Mouse (Mus musculus) cerebellum, adult 2 months (tissue): Measurements from ENCODE around the gene Mocs3. TPM values are rescaled to one million over a fixed set of nuclear protein-coding genes. Genes with fewer than 3 reads are reported as not detected.
A peak's percentile ranks its signal among the peaks of the same experiment; 100 is the strongest.

Experiments used
- DNase-seq, 2 experiments: peaks; one replicate each; pipeline ENCODE4 v3.0.0; 2021
- H3K27ac ChIP-seq: fragments of 200-500 bp; 2 replicates; pipeline ENCODE4 v1.5.1; 2012; ENCODE audit warnings: low read length, control low read depth, inconsistent platforms; ENCODE audit not compliant: insufficient read depth
- H3K27me3 ChIP-seq: fragments of 200-500 bp; 2 replicates; pipeline ENCODE4 v1.6.1; 2012; ENCODE audit warnings: inconsistent platforms, mild to moderate bottlenecking, low read length, moderate library complexity; ENCODE audit not compliant: control insufficient read depth, insufficient read depth
- H3K4me1 ChIP-seq: fragments of 200-500 bp; 2 replicates; pipeline ENCODE4 v1.6.1; 2011; ENCODE audit warnings: low read length; ENCODE audit not compliant: control insufficient read depth, insufficient read depth
- H3K4me3 ChIP-seq: fragments of 200-500 bp; replicated peaks from 2 replicates; pipeline ENCODE3; 2011; ENCODE audit warnings: mild to moderate bottlenecking, low read depth, low read length, control low read depth; ENCODE audit not compliant: insufficient read depth
- CTCF ChIP-seq: fragments of 200-500 bp; IDR thresholded peaks from 2 replicates; pipeline ENCODE4 v1.5.1; 2011; ENCODE audit warnings: low read depth, mild to moderate bottlenecking, control low read depth, low read length, moderate library complexity, borderline replicate concordance; ENCODE audit not compliant: insufficient read depth
- POLR2A ChIP-seq: fragments of 200-500 bp; IDR thresholded peaks from 2 replicates; pipeline ENCODE4 v1.6.1; 2011; ENCODE audit warnings: low read length, control low read depth, borderline replicate concordance; ENCODE audit not compliant: insufficient read depth
- WGBS: fragments of 180-500 bp; shearing (Covaris S2); methylation state at CpG from one replicate; pipeline ENCODE4 v1.1.7; 2018; 5-methylcytosine and 5-hydroxymethylcytosine counted together
- polyA plus RNA-seq: library from polyadenylated mRNA; depleted of rRNA; stranded (reverse); fragments of >200 nt; gene quantifications from 2 replicates; pipeline ENCODE4 v1.2.3, GENCODE M21; 2012; rRNA removed

Gene Mocs3
- polyA plus RNA-seq, 1 experiment, result 13.4 TPM

DNA sequence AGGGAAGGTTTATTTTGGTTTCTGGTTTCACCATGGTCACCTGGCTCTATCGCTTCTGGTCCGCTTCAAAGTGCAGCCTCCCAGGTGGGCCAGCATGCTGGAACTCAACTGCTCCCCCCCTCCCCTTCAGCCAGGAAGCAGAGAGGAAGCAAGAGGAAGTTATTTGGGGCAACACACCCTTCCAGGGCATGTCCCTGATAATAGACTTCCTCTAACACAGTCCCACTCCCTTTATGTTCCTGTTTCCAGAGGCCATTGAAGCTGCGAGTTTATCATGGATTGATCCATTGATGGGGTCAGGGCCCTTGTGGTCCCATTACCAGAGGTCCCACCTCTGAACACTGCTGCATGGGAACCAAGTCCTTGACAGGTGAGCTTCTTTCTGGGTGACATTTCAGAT, 29.7 kb downstream of the Mocs3 start:
- WGBS, result 92% methylated on average over 3 of the region's 3 CpGs
- DNase-seq, result no peak
- Histone ChIP-seq H3K4me3 (no peak overlapping the region), H3K4me1 (no peaks in the 10 kb centered on the region), H3K27ac (no peak overlapping the region), H3K27me3 (no peaks in the 10 kb centered on the region)
- no peak for TF ChIP-seq CTCF
- no peak for TF ChIP-seq POLR2A

DNA sequence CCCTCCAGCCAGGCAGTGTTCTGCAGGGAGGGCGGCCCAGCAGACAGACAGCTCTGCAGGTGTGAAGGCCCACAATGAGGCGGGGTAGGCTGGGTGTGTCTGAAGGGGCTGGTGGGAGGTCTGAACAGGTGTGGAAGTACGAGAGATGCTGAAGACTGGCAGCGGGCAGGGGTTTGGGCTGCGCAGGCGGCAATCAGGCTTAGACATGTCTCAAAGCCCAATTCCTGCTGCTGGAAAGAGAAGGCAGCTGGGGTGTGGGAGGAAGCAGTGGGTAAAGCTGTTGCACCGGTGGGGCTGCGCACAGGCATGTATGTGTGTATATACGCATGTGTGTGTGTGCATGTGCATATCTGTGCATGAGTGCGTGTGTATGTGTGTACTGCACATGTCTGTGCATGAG, 30.5 kb downstream of the Mocs3 start:
- no peaks in the 10 kb centered on the region for H3K4me1 ChIP-seq
- DNase-seq, result no peak
- no peaks in the 10 kb centered on the region for H3K27me3 ChIP-seq
- TF ChIP-seq POLR2A, result no peak
- TF ChIP-seq CTCF, result no peak
- H3K27ac ChIP-seq, result no peak overlapping the region
- 93% methylated on average over 10 of the region's 10 CpGs for WGBS
- no peak overlapping the region for H3K4me3 ChIP-seq

DNA sequence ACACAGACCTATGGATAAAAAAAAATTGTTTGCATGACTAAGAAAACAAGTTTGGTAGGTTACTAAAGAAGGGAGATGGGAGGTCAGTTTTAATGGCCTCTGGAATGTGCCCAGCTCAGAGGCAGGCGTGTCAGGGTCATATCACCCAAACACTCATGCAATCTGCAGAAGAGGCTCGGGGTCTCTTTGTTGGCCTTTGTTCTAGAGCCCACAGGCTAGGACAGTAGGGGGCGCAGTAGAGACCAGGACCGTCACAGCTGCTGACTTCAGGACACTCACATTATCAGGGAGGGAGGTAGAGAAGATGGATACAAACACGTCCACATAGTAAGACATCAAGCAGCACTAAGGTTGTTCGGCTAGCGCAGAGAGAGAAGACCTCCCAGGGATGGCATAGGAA, 37.6 kb downstream of the Mocs3 start:
- no peaks in the 10 kb centered on the region for H3K27me3 ChIP-seq
- H3K27ac ChIP-seq, result no peak overlapping the region
- H3K4me3 ChIP-seq, result no peak overlapping the region
- TF ChIP-seq POLR2A (no peak), CTCF (peak; percentile 38; the same call in 1 of the 2 replicates)
- H3K4me1 ChIP-seq, result no peaks in the 10 kb centered on the region
- WGBS, result 43% methylated on average over 7 of the region's 7 CpGs
- DNase-seq, result no peak

DNA sequence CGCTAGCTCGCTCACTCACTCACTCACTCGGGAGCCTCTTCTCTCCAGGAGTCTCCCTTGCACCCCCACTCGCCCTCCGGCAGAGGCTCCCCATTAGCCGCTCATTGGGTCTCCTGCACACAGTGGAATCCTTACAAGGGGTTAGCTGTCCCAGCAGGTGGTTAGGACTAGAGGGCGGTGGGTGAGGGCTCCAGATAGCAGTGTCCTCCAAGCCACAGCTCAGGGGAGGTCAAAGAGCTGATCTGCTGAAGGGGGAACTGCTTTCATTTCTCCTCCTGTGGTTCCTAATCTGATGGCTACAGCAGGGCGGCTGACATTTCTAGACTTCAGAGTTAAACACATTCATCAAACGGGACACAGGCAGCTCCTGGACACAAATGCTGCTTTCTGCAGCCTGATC, 43.0 kb downstream of the Mocs3 start:
- no peak for DNase-seq
- TF ChIP-seq CTCF, result no peak
- TF ChIP-seq POLR2A, result no peak
- Histone ChIP-seq H3K4me3 (no peak overlapping the region), H3K4me1 (no peaks in the 10 kb centered on the region), H3K27me3 (no peaks in the 10 kb centered on the region), H3K27ac (no peak overlapping the region)
- 69% methylated on average over 9 of the region's 9 CpGs for WGBS

DNA sequence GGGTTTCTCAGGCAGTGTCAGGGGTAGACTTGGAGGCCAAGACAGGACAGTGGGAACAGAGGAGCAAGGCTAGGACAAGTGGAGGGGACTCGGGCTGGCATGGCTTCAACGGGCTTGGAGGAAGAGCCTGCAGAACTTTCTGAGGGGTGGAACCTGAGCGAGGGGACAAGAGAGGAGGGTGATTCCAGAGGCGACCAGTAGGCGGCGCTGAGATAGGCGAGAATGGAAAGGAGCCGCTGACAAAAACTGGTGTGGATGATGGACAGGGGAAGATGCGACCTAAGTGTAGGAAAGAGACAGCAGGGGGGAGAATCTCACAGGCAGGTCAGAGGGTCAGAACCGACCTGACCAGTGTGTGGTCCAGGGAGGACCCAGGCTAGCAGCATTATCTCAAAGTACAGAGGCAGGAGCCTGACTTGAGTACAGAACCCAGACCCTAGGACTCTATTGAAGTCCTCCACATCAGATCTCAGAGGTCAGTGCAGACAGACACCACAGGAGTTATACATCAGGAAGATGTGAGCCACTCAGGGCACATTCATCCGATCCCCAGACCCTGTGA, 44.0 kb downstream of the Mocs3 start:
- no peak overlapping the region for H3K4me3 ChIP-seq
- TF ChIP-seq POLR2A, result no peak
- peak; percentile 77 for TF ChIP-seq CTCF
- DNase-seq, result peak; percentile 29 to 61
- 10% methylated on average over 11 of the region's 11 CpGs for WGBS
- no peaks in the 10 kb centered on the region for H3K27me3 ChIP-seq
- H3K27ac ChIP-seq, result no peak overlapping the region
- H3K4me1 ChIP-seq, result no peaks in the 10 kb centered on the region

DNA sequence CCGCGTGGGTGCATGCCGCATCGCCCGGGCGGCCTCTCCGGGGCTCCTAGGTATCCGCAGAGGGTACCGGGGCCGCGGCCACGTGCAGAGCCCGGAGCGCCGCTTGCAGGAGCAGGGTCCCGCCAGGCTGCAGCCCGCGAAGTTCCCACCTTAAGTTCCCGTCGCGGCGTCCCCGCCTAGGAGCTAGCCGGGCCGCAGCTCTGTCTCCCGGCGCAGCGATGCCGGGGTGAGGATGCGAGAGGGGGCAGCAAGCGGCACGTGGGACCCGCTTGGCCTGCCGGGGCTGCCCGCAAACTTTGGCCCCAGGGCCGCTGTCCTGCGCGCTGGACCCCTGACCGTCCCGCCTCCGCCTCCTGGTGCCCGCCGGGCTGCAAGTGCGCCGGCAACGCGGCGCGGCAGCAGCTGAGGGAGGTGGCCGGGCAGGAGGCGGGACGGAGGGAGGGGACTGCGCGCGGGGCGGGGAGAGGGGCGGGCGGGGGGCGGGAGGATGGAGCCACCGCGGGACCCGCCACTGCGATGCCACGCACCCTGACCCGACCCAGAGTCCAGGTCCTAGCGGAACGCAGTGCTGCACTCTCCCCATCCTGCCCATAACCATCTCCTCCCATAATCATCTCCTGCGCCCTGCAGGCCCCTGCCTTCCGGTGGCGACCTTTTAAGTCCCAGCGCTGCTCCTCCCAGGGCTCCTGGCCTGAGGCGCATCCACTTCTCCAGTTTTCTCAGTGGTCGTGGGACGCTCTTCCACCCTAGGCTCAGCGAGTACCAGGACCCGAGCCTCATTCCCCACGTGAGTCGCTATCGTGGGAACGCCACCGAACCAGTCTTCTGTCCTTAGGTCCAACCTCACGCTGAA, 50.5 kb downstream of the Mocs3 start:
- no peak for TF ChIP-seq CTCF
- TF ChIP-seq POLR2A, result no peak
- H3K27me3 ChIP-seq, result no peaks in the 10 kb centered on the region; the same call in 1 of the 2 replicates
- 2% methylated on average over 73 of the region's 82 CpGs for WGBS
- no peak for DNase-seq
- no peaks in the 10 kb centered on the region; the same call in 1 of the 2 replicates for H3K4me1 ChIP-seq
- H3K27ac ChIP-seq, result no peak overlapping the region
- H3K4me3 ChIP-seq, result peak overlapping the region; percentile 39

DNA sequence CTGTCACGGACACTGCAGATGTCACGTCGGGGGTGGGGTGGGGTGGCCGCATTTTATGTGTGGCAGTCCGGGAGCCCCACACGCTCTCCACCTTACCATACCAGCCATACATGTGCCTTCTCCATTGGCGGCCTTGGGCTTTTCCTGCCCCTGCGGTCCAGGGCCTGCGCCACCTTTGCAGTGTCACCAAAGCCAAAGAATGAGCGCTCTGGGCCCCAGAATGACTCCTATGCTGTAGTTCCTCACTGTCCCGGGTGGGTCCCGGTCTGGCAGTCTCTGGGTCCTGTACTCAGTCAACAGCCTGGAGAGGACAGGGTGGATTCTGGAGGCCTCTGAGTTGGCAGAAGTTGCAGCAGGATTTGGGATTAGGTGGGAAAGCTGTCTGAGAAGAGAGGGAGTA, 51.2 kb downstream of the Mocs3 start, which contains the start of gene Kcng1:
TSS of gene Kcng1 (minus strand) at position 155 of the 400 bp plus-strand sequence.
- 35% methylated on average over 12 of the region's 12 CpGs for WGBS
- Histone ChIP-seq H3K27me3 (no peaks in the 10 kb centered on the region; the same call in 1 of the 2 replicates), H3K27ac (no peak within 1 kb of the TSS), H3K4me3 (peak within 1 kb of the TSS; percentile 39), H3K4me1 (no peaks in the 10 kb centered on the region; the same call in 1 of the 2 replicates)
- DNase-seq, result no peak
- TF ChIP-seq CTCF, result no peak
- TF ChIP-seq POLR2A, result no peak

Other genes with a start within 250 kb of the Mocs3 start
- 0.44 and 0.84 TPM in 2 replicates for gene Ripor3, start 220.0 kb upstream of the Mocs3 start, polyA plus RNA-seq
- 5.3 and 5.7 TPM in 2 replicates for gene Pard6b, start 149.6 kb upstream of the Mocs3 start, polyA plus RNA-seq
- gene Adnp, start 23.5 kb upstream of the Mocs3 start, polyA plus RNA-seq, result 25.9 and 33.0 TPM in 2 replicates
- gene Gm20716, start 258 bp upstream of the Mocs3 start, polyA plus RNA-seq, result 36.1 and 39.9 TPM in 2 replicates
- gene Dpm1, start within 50 bp of the Mocs3 start, polyA plus RNA-seq, result 26.7 and 28.1 TPM in 2 replicates
- 1.5 and 1.8 TPM in 2 replicates for gene Kcng1, start 51.1 kb downstream of the Mocs3 start, polyA plus RNA-seq